Mouse (Mus musculus): Measurements from ENCODE around the gene H1foo. TPM values are rescaled to one million over a fixed set of nuclear protein-coding genes. Genes with fewer than 3 reads are reported as not detected.
A peak's percentile ranks its signal among the peaks of the same experiment; 100 is the strongest.

The H1foo gene
- total RNA-seq, 1 experiment from 2014 or later = not detected

DNA sequence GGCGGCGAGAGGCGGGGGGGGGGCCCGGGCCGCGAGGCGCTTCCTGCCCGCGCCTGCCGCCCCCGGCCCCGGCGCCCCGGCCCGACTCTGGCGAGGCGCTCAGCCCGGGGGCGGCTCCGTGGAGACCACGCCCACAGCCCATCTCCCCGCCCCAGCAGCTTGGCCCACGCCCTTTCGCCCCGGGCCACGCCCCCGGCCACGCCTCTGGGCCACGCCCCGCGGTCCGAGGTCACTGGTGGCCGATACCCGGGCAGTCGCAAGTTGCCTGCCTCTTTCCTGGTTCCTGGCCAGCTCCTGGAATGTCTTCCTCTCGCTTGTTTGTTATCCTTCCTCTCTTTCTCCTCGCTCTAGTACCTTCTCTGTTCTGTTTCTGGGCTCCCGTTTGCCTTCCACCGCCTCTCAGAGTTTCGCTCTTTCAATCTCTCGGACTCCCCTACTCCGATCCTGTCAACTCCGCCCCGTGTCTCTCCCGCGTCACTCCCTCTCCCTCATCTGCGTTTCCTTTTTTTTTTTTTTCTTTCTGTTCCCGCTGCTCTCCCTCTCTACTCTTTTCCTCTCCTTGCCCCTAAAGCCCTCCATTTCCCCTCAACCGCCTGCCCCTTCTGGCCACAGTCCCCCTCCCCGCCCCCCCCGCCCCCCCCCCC lies 50.3 kb downstream of the H1foo start, which contains the start of gene Plxnd1:
Plxnd1 (minus strand) TSS at position 129 of the 644 bp plus-strand sequence.
- peak; percentile 66 for ATAC-seq (ENCODE audit: extremely low read depth, insufficient number of reproducible peaks, low FRiP score, poor library complexity, severe bottlenecking)

DNA sequence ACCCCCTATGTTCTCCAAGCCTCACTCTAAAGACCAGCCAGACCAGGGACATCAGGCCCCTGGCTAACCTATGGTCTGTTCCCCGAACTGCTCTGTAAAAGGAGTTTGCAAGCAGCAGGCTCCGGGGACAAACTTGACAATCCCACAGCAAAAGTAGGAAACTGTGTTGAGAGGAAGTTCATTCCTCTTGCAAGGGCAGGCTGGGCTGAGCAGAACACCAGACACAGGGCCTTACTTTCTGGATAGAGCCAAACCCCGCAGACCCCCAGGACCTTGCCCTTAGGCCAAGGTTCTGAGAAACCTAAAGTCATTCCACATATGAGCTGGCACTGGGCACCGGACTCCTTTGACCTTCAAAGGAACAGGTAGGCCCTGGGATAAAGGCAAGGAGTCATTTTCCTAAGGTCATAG lies 50.8 kb downstream of the H1foo start:
- no peak for ATAC-seq (ENCODE audit: extremely low read depth, insufficient number of reproducible peaks, low FRiP score, poor library complexity, severe bottlenecking)

DNA sequence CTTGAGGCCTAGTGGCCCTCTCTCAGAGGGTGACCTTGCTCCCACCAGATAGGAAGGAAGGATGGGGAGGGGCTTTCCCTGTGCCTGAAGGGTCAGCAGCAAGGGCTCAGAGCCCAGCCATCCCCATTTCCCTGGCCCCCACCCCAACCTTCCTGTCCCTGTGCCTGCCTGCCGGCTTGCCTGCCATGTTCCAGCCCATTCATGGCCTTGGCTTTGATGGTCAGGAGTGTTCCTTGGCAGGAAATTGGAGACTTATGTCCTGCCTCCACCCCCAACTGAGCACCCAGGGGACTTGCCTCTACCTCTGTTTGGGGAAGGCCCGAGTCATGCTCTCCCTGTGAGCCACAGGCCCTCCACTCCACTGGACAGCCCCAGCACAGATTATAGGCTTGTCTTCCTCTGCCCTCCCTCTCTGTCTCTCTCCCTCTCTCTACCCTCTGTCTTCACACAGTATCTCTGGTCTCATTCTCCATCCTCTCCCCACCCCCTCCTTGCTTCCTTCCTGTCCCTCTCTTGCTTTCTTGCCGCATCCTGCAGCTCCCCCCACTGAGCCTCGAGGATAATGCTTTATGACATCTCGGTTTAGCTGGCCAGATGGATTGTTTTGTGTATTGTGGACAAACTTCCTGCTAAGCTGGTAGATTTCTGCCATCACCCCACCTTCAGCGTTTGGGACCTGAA lies 51.6 kb downstream of the H1foo start:
- ATAC-seq (ENCODE audit: extremely low read depth, insufficient number of reproducible peaks, low FRiP score, poor library complexity, severe bottlenecking) = no peak

DNA sequence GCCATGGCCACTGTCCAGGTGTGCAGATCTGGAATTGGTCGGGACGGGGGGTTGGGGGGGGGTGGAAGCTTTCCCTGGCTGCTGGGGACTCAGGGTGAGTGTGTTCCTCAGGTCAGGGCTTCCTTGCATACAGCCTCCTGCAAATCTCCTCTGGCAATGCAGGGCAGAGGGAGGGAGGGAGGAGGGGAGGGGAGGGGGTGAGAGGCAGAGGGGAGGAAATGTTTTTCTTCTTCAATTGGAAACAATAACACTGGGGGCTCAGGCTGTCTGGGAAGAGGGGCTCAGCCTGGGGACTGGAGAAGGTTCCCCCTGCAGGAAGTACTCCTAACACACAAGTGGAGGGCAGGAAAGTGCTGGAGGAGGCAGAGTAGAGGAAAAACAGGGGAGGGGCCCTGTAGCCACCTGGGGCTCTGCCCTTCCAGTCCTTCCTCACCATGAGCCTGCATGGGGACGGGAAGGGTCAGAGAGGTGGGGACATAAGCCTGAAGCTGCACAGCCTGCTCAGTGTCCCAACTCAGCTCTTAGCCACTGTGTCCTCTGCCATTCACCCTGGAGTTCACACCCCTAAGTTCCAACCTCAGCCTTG lies 53.1 kb downstream of the H1foo start:
- ATAC-seq (ENCODE audit: extremely low read depth, insufficient number of reproducible peaks, low FRiP score, poor library complexity, severe bottlenecking) = no peak

DNA sequence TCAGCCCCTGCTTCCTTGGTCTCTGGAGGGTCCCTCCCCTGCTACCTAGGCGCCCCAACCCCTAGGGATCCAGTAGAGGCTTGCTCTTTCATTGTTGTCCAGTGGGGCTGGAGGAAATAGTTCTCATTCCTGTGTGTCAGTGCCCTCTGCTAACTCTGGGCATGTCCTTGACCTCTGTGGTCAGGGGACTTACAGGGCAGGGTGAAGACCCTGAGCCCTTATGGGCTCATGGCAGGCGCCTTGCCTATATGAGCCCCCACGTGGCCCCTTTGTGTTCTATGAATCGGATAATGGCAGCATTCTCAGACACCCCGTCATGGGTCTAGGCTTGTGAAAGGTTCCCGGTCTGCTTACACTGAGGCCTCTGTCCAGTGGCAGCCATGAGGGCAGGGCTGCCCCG lies 54.0 kb downstream of the H1foo start:
- no peak for ATAC-seq (ENCODE audit: extremely low read depth, insufficient number of reproducible peaks, low FRiP score, poor library complexity, severe bottlenecking)

DNA sequence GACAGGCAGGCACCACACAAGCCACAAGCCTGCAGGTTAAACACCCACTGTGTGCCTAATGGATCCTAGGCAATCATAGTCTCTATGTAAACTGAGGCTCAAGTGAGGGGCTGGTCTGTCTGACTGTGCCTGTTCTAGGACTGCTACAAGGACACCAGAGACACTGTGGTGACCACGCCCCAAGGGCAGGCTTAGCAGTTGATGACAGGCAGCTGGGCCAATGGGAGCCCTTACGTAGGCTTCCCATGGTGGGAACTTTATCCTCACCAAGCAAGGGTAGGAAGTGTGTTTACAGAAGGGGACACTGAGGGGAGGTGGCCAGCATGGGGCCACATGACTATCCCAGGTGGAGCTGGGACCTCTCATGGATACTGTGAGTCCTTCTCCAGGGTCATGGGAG lies 54.5 kb downstream of the H1foo start:
- ATAC-seq (ENCODE audit: extremely low read depth, insufficient number of reproducible peaks, low FRiP score, poor library complexity, severe bottlenecking) = no peak

Other genes with a start within 250 kb of the H1foo start
- 15.1 and 20.1 TPM in 2 replicates for gene Tmem40, start 182.5 kb upstream of the H1foo start, total RNA-seq (2017)
- 0.86 and 1.0 TPM in 2 replicates for gene Cand2, start 170.4 kb upstream of the H1foo start, total RNA-seq (2017)
- gene Rpl32, start 136.2 kb upstream of the H1foo start, total RNA-seq (2017) = 1,487 and 1,493 TPM in 2 replicates
- gene Efcab12, start 106.5 kb upstream of the H1foo start, total RNA-seq (2017) = 0.12 and 0.81 TPM in 2 replicates
- 34.9 and 35.7 TPM in 2 replicates for gene Mbd4, start 91.6 kb upstream of the H1foo start, total RNA-seq (2017)
- gene Ift122, start 91.5 kb upstream of the H1foo start, total RNA-seq (2017) = 1.6 and 2.8 TPM in 2 replicates
- gene Rho, start 13.2 kb upstream of the H1foo start, total RNA-seq (2017) = 0.12 TPM in 1 of 2 replicates, not detected in the other
- 12.0 and 12.2 TPM in 2 replicates for gene Plxnd1, start 50.1 kb downstream of the H1foo start, total RNA-seq (2017)
- gene Tmcc1, start 248.5 kb downstream of the H1foo start, total RNA-seq (2017) = 154 and 191 TPM in 2 replicates